Mouse (Mus musculus) lung, postnatal 25 days (tissue): ENCODE measurements at regions not wholly inside any gene's neighbourhood (a gene's known extent, or its start where the extent isn't known, plus 50 kb on each side); places are given as distances from the start of the nearest gene placed in this dataset.
"Not testable (repeated sequence)": the region's sequence is repeated elsewhere in the genome, so short reads cannot be mapped to it uniquely, and the experiment has no call there.

ENCODE experiments used
- DNase-seq: peaks from one replicate; pipeline ENCODE4 v3.0.0; 2022; ENCODE audit warnings: low spot score

DNA sequence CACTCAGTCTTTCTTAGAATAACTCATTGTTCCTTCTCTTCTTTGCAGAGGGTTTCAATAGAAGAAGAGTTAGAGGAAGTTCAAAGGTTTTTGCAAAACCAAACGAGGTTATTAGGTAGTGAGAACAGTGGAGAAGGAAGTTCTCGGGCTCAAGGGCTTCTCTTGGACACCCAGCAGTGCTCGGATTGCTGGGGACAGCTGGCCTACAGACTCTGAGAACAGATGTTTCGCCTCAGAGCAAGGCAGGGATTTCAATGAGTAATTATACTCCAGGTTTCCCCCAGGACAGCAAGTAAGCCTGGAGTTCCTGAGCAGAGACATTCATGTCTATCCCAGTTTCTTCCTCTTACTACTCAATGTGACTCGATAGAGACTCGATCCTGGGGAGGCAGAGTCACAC, 94.4 kb downstream of the Cd24a start:
- no peak for DNase-seq

DNA sequence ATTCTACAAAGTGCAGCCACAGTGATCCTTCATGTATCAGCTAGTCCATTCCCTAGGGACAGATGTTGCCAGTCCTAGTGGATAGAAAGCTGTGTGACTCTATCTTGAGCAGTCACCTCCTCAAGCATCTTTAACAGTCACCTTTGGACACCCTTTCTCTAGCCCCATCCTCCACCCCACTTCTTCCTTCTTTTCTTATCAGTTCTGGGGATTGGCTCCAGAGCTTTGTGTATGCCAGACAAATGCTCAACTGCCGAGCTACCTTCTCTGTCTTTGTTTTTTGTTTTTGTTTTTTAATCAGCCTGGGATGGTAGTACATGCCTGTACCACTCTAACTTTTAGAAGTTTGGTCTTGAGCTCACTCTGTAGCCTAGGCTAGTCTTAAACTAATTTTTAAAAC, 96.7 kb downstream of the Cd24a start:
- no peak for DNase-seq

DNA sequence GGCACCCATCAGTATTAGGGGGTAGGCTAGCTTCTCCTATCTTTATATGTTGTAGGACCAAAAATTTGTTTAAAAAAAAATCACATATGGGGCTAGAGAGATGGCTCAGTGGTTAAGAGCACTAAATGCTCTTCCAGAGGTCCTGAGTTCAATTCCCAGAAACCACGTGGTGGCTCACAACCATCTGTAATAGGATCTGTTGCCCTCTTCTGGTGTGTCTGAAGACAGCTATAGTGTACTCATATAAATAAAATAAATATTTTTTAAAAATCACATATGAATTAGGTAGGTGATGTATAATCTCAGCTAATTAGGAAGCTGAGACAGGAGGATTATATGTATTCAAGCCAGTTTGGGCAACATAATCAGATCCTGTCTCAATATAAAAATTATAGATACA, 97.4 kb downstream of the Cd24a start:
- not testable (repeated sequence) for DNase-seq

DNA sequence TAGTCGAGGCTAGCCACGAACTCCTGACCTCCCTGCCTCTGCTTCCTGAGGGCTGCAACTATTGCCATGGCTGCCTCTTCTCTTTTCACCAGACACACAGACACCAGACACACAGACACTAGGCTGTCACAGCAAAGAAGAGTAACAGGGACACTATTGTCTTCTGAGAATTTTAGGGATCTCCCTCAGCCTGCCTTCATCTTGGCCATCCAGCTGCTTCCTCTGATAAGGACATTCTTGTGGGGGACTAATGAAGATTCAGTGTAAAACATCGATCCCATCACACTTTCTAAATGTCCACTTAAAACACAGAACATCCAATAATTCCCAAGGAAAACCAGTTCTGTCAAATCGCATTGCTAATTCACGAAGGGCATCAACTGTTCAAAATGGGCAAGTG, 98.2 kb downstream of the Cd24a start:
- DNase-seq: no peak

DNA sequence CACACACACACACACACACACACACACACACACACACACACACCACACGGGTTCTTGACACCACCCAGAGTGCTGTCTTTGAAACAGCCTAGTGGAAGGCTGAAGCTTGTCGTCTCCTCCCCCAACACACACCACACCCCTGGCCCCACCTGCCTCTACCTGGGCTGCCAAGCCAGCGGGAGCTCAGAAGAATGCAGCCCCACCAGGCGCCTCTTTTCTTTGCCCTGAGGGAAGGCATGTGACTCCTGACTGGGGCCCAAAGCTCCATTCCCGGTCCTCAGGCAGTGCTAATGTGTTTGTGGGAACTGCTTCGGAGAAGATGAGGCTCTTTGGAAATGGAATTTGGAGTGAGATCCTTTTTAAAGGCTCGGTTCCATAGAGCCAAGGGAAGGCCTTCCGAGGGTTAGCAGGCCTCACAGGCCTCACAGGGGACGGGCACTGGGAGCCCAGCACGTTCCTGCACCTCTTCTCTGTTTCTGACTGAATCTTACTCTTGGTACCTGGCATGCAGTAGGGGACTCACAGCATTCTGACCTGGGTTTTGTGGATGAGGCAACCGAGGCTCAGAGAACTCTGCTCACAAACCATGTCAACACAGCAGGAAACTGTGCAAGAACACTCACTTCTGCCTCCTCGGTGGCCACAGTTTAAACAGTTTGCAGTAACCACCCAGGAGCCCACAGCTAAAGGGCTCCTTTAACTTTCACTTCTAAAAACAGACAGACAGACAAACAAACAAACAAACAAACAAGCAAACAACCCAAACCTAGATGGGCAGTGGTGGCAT, 106.4 kb downstream of the Cd24a start:
- no peak for DNase-seq

DNA sequence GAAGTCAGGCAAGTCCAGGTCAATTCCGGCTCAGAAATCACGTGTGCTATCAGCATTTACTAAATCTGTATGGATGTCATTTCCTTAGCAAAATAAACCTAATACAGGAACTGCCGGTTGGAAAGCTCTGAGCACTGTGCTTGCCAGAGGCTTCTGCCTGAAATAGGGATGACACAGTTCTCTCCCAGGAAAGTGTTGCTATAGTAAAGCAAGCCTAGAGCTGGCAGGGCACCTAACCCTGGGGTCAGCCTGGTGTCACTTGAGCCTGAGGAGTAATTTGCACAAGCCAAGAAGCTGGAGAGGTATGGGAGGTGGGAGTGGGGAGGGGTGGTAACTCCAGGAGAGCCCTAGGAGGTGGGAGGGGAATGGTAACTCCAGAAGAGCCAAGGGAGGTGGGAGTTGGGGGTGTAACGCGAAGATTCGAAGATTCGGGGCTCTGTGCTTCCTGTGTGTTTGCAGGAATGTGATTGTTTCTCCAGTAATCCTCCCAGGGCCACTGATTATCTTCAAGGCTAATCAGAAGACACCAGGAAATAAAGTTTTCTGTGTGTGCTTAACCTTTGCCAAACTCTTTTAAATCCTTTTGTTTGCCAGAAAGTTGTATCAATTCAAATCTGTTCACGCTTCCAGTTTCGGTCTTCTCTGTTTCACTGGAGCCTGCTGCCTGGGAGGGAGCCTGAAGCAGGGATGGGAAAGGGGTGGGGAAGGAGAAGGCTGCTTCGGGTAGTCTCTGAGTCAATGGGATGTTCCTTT, 111.3 kb downstream of the Cd24a start:
- no peak for DNase-seq

GRCm38 (mm10) chr10:43689914-43690316, 111.8 kb downstream of the Cd24a start:
- DNase-seq: no peak

DNA sequence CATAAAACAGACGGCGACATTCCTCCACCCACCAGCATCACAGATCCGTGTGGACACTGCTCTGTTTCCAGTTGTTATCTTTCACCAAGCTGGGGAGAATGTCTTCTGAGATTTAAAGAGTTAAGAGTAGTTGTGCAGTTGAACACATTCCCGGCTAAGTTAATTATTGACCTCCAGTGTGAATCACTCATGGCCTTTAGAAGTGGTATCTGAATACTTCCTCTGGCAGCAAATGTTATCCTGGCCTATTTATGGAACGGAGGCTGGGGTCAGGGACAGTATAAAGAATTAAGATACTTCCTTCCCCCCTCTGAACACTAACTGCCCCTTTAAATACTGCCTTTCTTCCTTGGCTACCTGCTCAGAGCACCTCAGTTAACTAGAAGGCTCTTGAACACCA, 115.9 kb downstream of the Cd24a start:
- DNase-seq: no peak

- DNase-seq: no peak
Measured at GRCm38 (mm10) chr10:43694508-43694907, 116.4 kb downstream of the Cd24a start.

DNA sequence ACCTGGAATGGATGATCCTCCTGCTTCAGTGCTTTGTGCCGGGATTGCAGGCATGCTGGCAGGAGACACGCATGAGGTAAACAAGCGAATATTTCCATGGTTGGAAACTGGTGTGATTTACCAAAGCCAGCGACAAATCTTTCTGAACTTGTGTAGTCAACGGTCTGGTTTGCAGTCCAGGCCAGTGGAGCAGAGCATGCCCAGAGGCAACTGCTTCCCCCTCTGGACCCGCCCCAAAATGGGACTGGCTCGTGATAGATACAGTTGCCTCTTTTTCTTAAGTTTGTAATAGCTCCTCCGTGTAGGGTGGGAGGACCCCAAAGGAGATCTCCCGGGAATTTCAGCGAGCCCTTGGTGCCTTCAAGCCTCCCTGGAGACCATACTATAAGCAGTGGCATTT, 117.4 kb downstream of the Cd24a start:
- no peak for DNase-seq

GRCm38 (mm10) chr10:43697917-43698316, 119.8 kb downstream of the Cd24a start:
- DNase-seq: no peak

GRCm38 (mm10) chr10:43700371-43701289, 122.5 kb downstream of the Cd24a start:
- DNase-seq: no peak

GRCm38 (mm10) chr10:43702895-43703294, 124.8 kb downstream of the Cd24a start:
- DNase-seq: no peak

- no peak for DNase-seq
Measured at GRCm38 (mm10) chr10:43706001-43706988, 128.2 kb downstream of the Cd24a start.

GRCm38 (mm10) chr10:43707011-43707410, 128.9 kb downstream of the Cd24a start:
- no peak for DNase-seq

DNA sequence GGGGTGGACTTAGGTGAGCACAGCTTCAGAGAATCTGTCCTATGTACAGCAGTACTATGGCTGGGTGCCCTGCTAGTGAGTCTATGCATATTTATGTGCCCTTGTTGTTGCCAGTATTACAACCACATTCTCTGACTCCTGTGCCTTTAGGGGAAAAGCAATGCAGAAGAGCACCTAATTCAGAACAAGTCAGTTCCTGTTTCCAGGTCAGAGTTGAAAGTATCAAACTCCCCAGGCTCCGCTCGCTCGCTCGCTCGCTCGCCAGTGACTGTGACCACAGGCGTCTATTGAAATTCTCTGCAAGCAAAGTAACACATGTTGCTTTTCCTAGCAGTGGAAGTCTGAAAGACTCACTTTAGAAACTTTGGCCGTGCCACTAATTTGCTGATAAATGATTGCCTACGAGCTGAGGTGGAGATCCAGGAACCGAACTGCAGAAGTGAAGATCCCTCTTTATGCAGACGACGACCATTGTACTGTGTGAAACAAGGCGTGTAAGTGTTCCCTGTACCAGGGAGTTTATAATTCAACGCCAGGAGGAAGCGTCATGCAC, 129.8 kb downstream of the Cd24a start:
- no peak for DNase-seq

DNA sequence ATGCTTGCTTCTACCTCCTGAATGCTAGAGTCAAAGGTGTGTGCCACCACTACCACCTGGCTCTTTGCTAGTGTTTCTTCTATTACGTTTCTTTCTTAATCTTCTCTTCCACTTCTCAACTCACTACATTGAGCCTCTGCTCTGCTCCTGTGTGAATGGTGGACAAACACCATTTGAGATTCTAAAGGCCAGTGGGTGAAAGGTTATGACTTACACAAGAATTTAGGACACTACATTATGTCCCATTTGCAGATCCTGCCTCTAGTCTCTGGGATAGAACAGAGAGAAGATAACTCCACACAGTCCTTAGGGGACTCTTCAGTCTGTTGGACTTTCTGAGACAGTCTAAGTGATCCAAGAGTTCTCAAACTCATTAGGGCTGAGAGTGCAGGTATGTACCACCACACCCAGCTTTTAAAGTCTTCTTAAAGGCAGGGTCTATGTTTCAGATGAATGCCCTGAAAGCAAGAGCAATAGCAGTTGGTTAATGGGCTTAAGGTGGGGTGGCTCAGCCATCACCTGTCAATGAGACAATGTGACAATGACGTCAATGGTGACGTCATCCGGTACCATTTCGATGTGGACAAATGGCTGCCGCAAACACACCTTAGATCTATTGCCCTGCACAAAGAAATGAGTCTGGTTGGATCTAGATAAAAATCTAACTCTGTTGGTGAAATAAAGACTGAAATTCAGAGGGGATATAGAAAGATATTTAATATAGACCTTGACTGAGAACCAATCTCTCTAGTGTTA, 131.4 kb downstream of the Cd24a start:
- no peak for DNase-seq

GRCm38 (mm10) chr10:43710186-43710885, 132.3 kb downstream of the Cd24a start:
- DNase-seq: no peak

- no peak for DNase-seq
Measured at GRCm38 (mm10) chr10:43710886-43711256, 132.8 kb downstream of the Cd24a start.

GRCm38 (mm10) chr10:43712657-43713056, 134.6 kb downstream of the Cd24a start:
- no peak for DNase-seq
